Mouse (Mus musculus): ENCODE data around the gene Tcte2.

GRCm38 (mm10) chr17:13680318-13680717 lies 81.3 kb downstream of the Tcte2 start:
- TF ChIP-seq E2F4 (IDR thresholded peaks at IDR 0.05; ENCODE audit: insufficient read depth) (no peak), SRF (IDR thresholded peaks at IDR 0.05; ENCODE audit: control insufficient read depth, insufficient read length, low read depth) (no peak), POLR2A (IDR thresholded peaks at IDR 0.05; ENCODE audit: insufficient read length, low read depth) (no peak), POLR2AphosphoS2 (IDR thresholded peaks at IDR 0.05; ENCODE audit: insufficient read length, low read depth) (no peak), MYOD1 (IDR thresholded peaks at IDR 0.05; ENCODE audit: control insufficient read depth in 1 of 3, insufficient read length in 2 of 3, low read depth in 2 of 3) (no peak)
